Mouse (Mus musculus) cerebellum, adult 2 months (tissue): ENCODE results near the gene Thy1.

Experiments
- CTCF ChIP-seq: fragments of 200-500 bp; IDR thresholded peaks from 2 replicates; pipeline ENCODE4 v1.5.1; 2011; ENCODE audit warnings: low read depth, mild to moderate bottlenecking, control low read depth, low read length, moderate library complexity, borderline replicate concordance; ENCODE audit not compliant: insufficient read depth
- POLR2A ChIP-seq: fragments of 200-500 bp; IDR thresholded peaks from 2 replicates; pipeline ENCODE4 v1.6.1; 2011; ENCODE audit warnings: low read length, control low read depth, borderline replicate concordance; ENCODE audit not compliant: insufficient read depth

DNA sequence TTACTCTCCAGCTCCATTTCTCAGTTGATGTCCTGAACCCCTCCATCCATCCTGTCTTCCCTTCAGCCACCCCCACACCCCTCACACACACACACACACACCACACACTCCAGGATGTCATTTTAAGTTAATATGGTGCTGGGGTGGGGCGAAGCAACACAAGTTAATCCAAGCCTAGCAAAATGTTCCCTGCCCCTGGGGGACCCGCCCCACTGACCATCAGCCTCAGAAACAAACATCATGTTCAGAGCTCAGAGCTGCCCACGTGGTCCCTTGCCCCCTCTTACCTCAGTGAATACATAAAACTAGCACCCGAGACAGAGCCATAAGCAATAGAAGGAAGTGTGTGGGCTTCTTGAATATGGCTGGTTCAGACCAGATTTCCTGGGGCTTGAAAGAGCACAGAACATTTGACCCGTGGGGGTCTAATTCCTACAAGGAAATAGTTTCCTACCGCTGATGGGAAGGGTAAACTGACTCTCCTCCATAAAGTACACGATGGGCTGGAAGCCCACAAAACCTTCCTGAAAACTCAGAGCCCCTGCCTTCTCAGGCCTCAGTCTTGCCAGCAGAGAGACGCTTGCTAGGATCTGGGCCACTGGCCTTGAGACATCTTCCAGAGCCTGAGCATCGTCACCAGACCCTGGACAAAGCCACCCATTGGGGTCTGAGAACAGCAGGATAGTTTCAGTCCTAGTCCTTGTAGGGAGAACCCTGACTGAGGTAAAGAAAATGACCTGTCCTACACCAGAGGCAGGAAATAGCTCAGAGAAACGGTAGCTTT is 37.0 kb downstream of the Thy1 start:
- TF ChIP-seq CTCF = no peak
- TF ChIP-seq POLR2A = no peak
